ENCODE assay signal across 8 mouse cellular contexts in genomic region chr17:63501091-63501490, GRCm38 (mm10). TPM values are rescaled to one million over a fixed set of nuclear protein-coding genes. Genes with fewer than 3 reads are reported as not detected.
DNase-seq lines count a peak whose midpoint lies in the region; ATAC-seq and TF ChIP-seq lines count a peak whose summit lies in the region.

No protein-coding gene starts in this region.

- no peaks in the 10 kb centered on the region for H3K9me3 ChIP-seq in heart, embryonic 10.5 days
- no peaks in the 10 kb centered on the region for H3K9me3 ChIP-seq in forebrain, embryonic 15.5 days
- no peaks in the 10 kb centered on the region for H3K9me3 ChIP-seq in liver, embryonic 15.5 days (replicated peaks)

- H3K79me3 ChIP-seq in C2C12 (ENCODE audit: low read depth): peaks cover 14% of the 10 kb centered on the region

- ATAC-seq in forebrain, embryonic 15.5 days (replicated peaks): no peak
- no peak for ATAC-seq in liver, embryonic 15.5 days (ENCODE audit: insufficient read depth)

- peaks cover 22% of the 10 kb centered on the region for H3K4me1 ChIP-seq in heart, embryonic 10.5 days
- peaks cover 30% of the 10 kb centered on the region for H3K4me1 ChIP-seq in forebrain, embryonic 15.5 days
- peaks cover 40% of the 10 kb centered on the region for H3K4me1 ChIP-seq in liver, embryonic 15.5 days (replicated peaks)

- H3K4me2 ChIP-seq in forebrain, embryonic 15.5 days (replicated peaks): no peak overlapping the region
- H3K4me2 ChIP-seq in liver, embryonic 15.5 days: peak overlapping the region; percentile 97

- H3K9ac ChIP-seq in forebrain, embryonic 15.5 days (replicated peaks): no peak overlapping the region
- H3K9ac ChIP-seq in liver, embryonic 15.5 days: no peak overlapping the region

- no peaks in the 10 kb centered on the region for H3K36me3 ChIP-seq in heart, embryonic 10.5 days
- H3K36me3 ChIP-seq in C2C12 (ENCODE audit: control insufficient read depth, insufficient read depth): no peaks in the 10 kb centered on the region
- no peaks in the 10 kb centered on the region for H3K36me3 ChIP-seq in forebrain, embryonic 15.5 days
- H3K36me3 ChIP-seq in liver, embryonic 15.5 days (replicated peaks): no peaks in the 10 kb centered on the region

- H3K4me3 ChIP-seq in heart, embryonic 10.5 days: peak overlapping the region; percentile 80; the same call in 1 of the 2 replicates
- peak overlapping the region; percentile 59 for H3K4me3 ChIP-seq in C2C12 (ENCODE audit: insufficient read depth, poor library complexity, severe bottlenecking)
- peak overlapping the region; percentile 92; the same call in 1 of the 2 replicates for H3K4me3 ChIP-seq in forebrain, embryonic 15.5 days
- H3K4me3 ChIP-seq in liver, embryonic 15.5 days (replicated peaks): peak overlapping the region; percentile 86

- TF ChIP-seq CTCF in C2C12 (IDR thresholded peaks at IDR 0.05; ENCODE audit: control insufficient read depth, insufficient read depth, insufficient read length): no peak

- no peak for DNase-seq in heart, embryonic 10.5 days (ENCODE audit: low spot score)
- no peak for DNase-seq in heart, adult 18-20 months
- DNase-seq in adrenal gland, postnatal 25 days: no peak
- DNase-seq in left cerebral cortex, adult 9 months (ENCODE audit: low spot score in 2 of 2): no peak
- DNase-seq in ovary, postnatal 14 days (ENCODE audit: low spot score): no peak

- H3K27me3 ChIP-seq in heart, embryonic 10.5 days (ENCODE audit: insufficient read depth, poor library complexity, severe bottlenecking): no peaks in the 10 kb centered on the region
- no peaks in the 10 kb centered on the region for H3K27me3 ChIP-seq in C2C12 (ENCODE audit: control insufficient read depth, insufficient read depth, insufficient read length)
- no peaks in the 10 kb centered on the region for H3K27me3 ChIP-seq in forebrain, embryonic 15.5 days
- H3K27me3 ChIP-seq in liver, embryonic 15.5 days: no peaks in the 10 kb centered on the region

- 90% methylated on average over 6 of the region's 6 CpGs for WGBS in heart, embryonic 10.5 days
- 95% methylated on average over 6 of the region's 6 CpGs for WGBS in forebrain, embryonic 15.5 days
- 78% methylated on average over 6 of the region's 6 CpGs for WGBS in liver, embryonic 15.5 days (ENCODE audit: insufficient replicate concordance)

- H3ac ChIP-seq in C2C12 (ENCODE audit: control insufficient read depth, insufficient read length, low read depth): no peak overlapping the region

- peaks cover 28% of the 10 kb centered on the region for H3K79me2 ChIP-seq in C2C12 (ENCODE audit: control insufficient read depth, insufficient read depth)

- peak overlapping the region; percentile 99; the same call in 1 of the 2 replicates for H3K27ac ChIP-seq in heart, embryonic 10.5 days
- H3K27ac ChIP-seq in forebrain, embryonic 15.5 days (replicated peaks): no peak overlapping the region
- no peak overlapping the region for H3K27ac ChIP-seq in liver, embryonic 15.5 days (replicated peaks)

TF ChIP-seq in C2C12, 6 proteins besides CTCF, POLR2A, EP300 and RAD21:
- no peak for TF ChIP-seq USF1 (IDR thresholded peaks at IDR 0.05; ENCODE audit: low read depth)
- TF ChIP-seq MYOG (IDR thresholded peaks at IDR 0.05; ENCODE audit: control insufficient read depth, extremely low read depth, insufficient read length): no peak
- TF ChIP-seq CEBPB (IDR thresholded peaks at IDR 0.05; ENCODE audit: low read depth): no peak
- TF ChIP-seq FOSL1 (IDR thresholded peaks at IDR 0.05; ENCODE audit: insufficient read depth, low read length, poor library complexity, severe bottlenecking): no peak
- no peak for TF ChIP-seq MAX (IDR thresholded peaks at IDR 0.05)
- TF ChIP-seq MYOD1 (IDR thresholded peaks at IDR 0.05; ENCODE audit: control insufficient read depth, insufficient read length, low read depth): no peak

RNA-seq across cellular contexts. Expression of gene Fbxl17, which starts 1.3 kb away (rescaled TPM):
- polyA plus RNA-seq in heart, embryonic 10.5 days (2016; fragmentation: Nextera tagmentation; extraction: Ambion mirVana): 3.2 and 4.2 TPM in 2 replicates
- total RNA-seq in heart, adult 18-20 months (2021): 10 to 100 TPM; 26.8 to 27.0 TPM
- 6.3 TPM for polyA plus RNA-seq in C2C12 (2012; fragmentation: generic; extraction: Trizol)
- polyA plus RNA-seq in forebrain, embryonic 15.5 days (2015; fragmentation: Nextera tagmentation; extraction: Ambion mirVana): 8.1 and 8.7 TPM in 2 replicates
- polyA plus RNA-seq in liver, embryonic 15.5 days (2015; fragmentation: Nextera tagmentation; extraction: Ambion mirVana): 1.8 TPM in 2 replicates
- total RNA-seq in adrenal gland, postnatal 25 days (2021): 30.6 and 42.4 TPM in 2 replicates
